Mouse (Mus musculus) intestine, embryonic 16.5 days (tissue): ENCODE results near the gene H2-DMa. TPM values are rescaled to one million over a fixed set of nuclear protein-coding genes. Genes with fewer than 3 reads are reported as not detected.

ENCODE experiments used
- ATAC-seq: fragments of 200-750 bp; cut with Nextera tagmentation; 2 replicates; pipeline ENCODE4 v1.8.0; 2017; ENCODE audit warnings: moderate TSS enrichment, moderate library complexity
- H3K27ac ChIP-seq: fragments of 300-500 bp; sonication (generic); 2 replicates; pipeline ENCODE4 v1.5.1; 2014; ENCODE audit warnings: mild to moderate bottlenecking, low read length
- H3K27me3 ChIP-seq: fragments of 300-500 bp; sonication (generic); replicated peaks from 2 replicates; pipeline ENCODE4 v1.6.1; 2014; ENCODE audit warnings: low read length, control low read depth, mixed read lengths; ENCODE audit not compliant: control insufficient read depth, insufficient read depth
- H3K36me3 ChIP-seq: fragments of 300-500 bp; sonication (generic); 2 replicates; pipeline ENCODE4 v1.6.1; 2014; ENCODE audit warnings: low read length, control low read depth; ENCODE audit not compliant: control insufficient read depth, insufficient read depth
- H3K4me1 ChIP-seq: fragments of 300-500 bp; sonication (generic); 2 replicates; pipeline ENCODE4 v1.6.1; 2014; ENCODE audit warnings: low read length, control low read depth, mixed read lengths; ENCODE audit not compliant: control insufficient read depth, insufficient read depth
- H3K4me2 ChIP-seq: fragments of 300-500 bp; sonication (generic); 2 replicates; pipeline ENCODE4 v1.6.1; 2014; ENCODE audit warnings: low read depth, low read length, control low read depth
- H3K4me3 ChIP-seq: fragments of 300-500 bp; sonication (generic); 2 replicates; pipeline ENCODE4 v1.5.1; 2014; ENCODE audit warnings: mild to moderate bottlenecking, low read length
- H3K9ac ChIP-seq: fragments of 300-500 bp; sonication (generic); 2 replicates; pipeline ENCODE4 v1.6.1; 2014; ENCODE audit warnings: low read depth, low read length
- H3K9me3 ChIP-seq: fragments of 300-500 bp; sonication (generic); 2 replicates; pipeline ENCODE4 v1.6.1; 2016; ENCODE audit warnings: low read length, control low read depth; ENCODE audit not compliant: control insufficient read depth
- WGBS: fragments of 180-500 bp; shearing (Covaris S2); extraction: QIAGEN DNeasy Blood & Tissue Kit; methylation state at CpG from one replicate; pipeline ENCODE4 v1.1.7; 2014; 5-methylcytosine and 5-hydroxymethylcytosine counted together
- polyA plus RNA-seq: library from polyadenylated mRNA; unstranded; fragments of >200 nt; fragmentation: Nextera tagmentation; extraction: Ambion mirVana; gene quantifications from 2 replicates; pipeline ENCODE4 v1.2.1, GENCODE M21; 2015

H2-DMa gene
- polyA plus RNA-seq, 1 experiment from 2014 or later, result 13.4 TPM

DNA sequence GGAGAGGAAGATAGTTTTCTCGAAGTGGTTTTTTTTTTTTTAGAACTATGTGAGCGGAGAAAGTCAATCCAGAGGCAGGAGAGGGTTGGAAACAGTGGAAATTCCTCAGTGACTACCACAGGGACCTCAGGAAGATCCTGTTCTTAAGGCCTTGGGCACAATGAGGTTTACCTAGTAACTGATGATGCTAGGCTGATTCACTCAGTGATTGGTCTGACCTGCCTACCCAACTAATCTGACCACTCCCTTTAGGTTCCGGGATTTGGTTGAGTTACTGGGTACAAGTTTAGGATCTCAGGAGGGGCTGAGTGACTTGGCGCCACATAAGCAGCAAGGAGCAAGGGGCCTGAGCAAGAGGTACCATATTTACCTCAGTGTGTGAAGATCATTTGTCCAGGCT lies 33.6 kb downstream of the H2-DMa start, which contains the start of gene H2-DMb1:
TSS of gene H2-DMb1 (plus strand) at position 150 of the 400 bp plus-strand sequence.
- no peak within 1 kb of the TSS for H3K4me2 ChIP-seq
- no peaks in the 10 kb centered on the region for H3K4me1 ChIP-seq
- H3K9me3 ChIP-seq, result no peaks in the 10 kb centered on the region
- H3K27ac ChIP-seq, result no peak within 1 kb of the TSS
- H3K4me3 ChIP-seq, result no peak within 1 kb of the TSS
- H3K36me3 ChIP-seq, result no peaks in the 10 kb centered on the region
- H3K9ac ChIP-seq, result no peak within 1 kb of the TSS
- 59% methylated on average over 4 of the region's 4 CpGs for WGBS
- ATAC-seq, result no peak
- H3K27me3 ChIP-seq, result no peaks in the 10 kb centered on the region

DNA sequence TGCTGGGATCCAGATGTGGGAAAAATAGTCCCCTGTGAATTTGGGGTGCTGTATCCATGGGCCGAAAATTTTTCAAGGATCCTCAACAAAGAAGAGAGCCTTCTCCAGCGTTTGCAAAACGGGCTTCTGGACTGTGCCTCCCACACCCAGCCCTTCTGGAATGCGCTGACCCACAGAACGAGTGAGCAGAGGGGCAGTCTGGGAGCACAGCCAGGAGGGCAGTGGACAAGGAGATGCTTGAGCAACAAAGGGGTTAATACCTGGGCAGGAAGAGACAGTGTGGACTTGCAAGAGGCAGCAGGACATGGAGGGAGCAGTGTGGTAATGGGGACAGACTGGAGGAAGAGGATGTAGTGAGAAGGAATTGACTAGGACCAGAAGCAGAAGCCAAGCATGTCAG lies 36.2 kb downstream of the H2-DMa start:
- Histone ChIP-seq H3K27ac (no peak overlapping the region), H3K36me3 (no peaks in the 10 kb centered on the region), H3K4me2 (no peak overlapping the region), H3K4me3 (no peak overlapping the region), H3K4me1 (no peaks in the 10 kb centered on the region), H3K27me3 (no peaks in the 10 kb centered on the region), H3K9ac (no peak overlapping the region), H3K9me3 (no peaks in the 10 kb centered on the region)
- 49% methylated on average over 5 of the region's 5 CpGs for WGBS
- no peak for ATAC-seq

DNA sequence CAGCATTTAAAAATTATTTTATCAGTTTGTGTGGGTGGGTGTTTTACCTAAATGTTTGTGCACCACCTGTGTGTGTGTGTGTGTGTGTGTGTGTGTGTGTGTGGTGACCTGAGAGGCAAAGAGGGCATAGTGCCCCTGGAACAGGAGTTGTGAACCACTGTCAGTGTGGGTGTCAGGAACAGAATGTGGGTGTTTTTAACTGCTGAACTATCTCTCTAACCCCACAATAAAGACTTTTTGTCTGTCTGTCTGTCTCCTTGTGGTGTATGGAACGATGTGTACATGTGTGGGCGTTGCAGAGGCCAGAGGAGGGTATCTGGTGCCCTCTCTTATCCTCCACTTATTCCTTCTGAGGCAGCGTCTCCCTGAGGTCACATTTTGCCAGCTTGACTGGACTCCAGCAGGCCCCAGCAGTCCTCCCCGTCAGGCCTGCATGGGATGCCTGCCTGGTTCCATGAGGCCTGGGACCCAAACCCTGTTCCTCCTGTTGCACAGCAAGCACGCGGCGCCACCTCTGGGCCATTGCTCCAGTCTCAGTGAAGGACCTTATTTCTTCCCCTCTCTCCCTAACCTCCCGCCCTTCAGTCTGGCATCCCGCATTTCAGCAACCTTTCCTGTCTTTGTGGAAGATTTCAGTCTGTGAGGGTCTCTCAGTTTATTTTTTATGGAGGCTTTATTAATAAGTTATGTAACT lies 45.0 kb downstream of the H2-DMa start:
- Histone ChIP-seq H3K4me2 (no peak overlapping the region), H3K9me3 (peaks cover 4% of the 10 kb centered on the region; the same call in 1 of the 2 replicates), H3K4me1 (no peaks in the 10 kb centered on the region), H3K9ac (no peak overlapping the region), H3K36me3 (no peaks in the 10 kb centered on the region), H3K27me3 (no peaks in the 10 kb centered on the region), H3K4me3 (no peak overlapping the region), H3K27ac (no peak overlapping the region)
- 37% methylated on average over 9 of the region's 9 CpGs for WGBS
- no peak for ATAC-seq

DNA sequence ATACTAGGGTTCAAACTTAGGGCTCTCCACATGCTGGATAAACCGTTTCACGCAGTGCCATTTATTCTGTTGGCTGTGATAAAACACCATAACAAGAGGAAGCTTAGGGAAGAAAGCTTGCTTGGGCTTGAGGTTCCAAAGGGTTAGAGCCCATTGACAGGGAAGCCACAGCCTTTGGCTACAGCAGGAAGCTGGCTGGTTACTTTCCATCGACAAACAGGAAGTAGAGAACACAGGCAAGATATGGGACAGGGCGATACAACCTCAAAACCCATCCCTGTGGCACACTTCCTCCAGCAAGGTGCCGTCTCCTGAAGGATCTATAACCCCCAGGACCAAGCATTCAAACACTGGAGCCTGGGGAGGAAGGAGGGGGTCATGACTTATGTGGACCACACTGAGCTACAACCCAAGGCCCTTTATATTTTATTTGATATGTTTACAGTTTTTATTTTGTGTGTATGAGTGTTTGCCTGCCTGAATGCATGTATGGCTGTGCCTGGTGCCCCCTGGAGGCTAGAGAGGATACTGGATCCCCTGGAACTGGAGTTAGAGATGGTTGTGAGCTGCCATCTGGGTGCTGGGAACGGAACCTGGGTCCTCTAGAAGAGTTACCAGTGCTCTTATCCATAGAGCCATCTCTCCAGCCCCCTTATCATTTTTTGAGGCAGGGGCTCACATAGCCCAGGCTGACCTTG lies 45.8 kb downstream of the H2-DMa start:
- no peak for ATAC-seq
- H3K9ac ChIP-seq, result no peak overlapping the region
- H3K4me3 ChIP-seq, result no peak overlapping the region
- H3K4me1 ChIP-seq, result no peaks in the 10 kb centered on the region
- no peak overlapping the region for H3K4me2 ChIP-seq
- H3K27me3 ChIP-seq, result no peaks in the 10 kb centered on the region
- no peaks in the 10 kb centered on the region for H3K36me3 ChIP-seq
- WGBS, result 80% methylated on average over 6 of the region's 6 CpGs
- H3K9me3 ChIP-seq, result peaks cover 4% of the 10 kb centered on the region; the same call in 1 of the 2 replicates
- no peak overlapping the region for H3K27ac ChIP-seq

DNA sequence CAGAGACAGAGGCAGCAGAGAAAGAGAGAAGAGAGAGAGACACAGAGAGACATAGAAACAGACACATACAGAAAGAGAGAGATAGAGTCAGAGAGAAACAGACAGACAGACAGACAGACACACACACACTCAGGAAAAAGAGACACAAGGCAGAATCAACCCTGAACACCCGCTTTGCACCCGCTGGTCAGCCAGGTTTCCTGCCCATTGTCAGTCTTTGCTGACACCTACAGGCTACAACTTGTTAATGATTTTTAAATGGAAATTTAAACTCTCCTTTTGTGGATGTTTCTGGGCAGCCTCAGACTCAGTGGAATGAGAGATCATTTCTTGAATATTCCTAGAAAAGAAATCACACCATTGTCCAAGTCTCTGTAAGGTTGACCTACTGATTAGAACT lies 49.9 kb downstream of the H2-DMa start:
- WGBS, result 0% methylated on average over 2 of the region's 2 CpGs
- no peak for ATAC-seq
- Histone ChIP-seq H3K4me1 (no peaks in the 10 kb centered on the region), H3K4me3 (no peak overlapping the region), H3K9me3 (peaks cover 10% of the 10 kb centered on the region), H3K36me3 (no peaks in the 10 kb centered on the region), H3K27me3 (no peaks in the 10 kb centered on the region), H3K9ac (no peak overlapping the region), H3K27ac (no peak overlapping the region), H3K4me2 (no peak overlapping the region)

DNA sequence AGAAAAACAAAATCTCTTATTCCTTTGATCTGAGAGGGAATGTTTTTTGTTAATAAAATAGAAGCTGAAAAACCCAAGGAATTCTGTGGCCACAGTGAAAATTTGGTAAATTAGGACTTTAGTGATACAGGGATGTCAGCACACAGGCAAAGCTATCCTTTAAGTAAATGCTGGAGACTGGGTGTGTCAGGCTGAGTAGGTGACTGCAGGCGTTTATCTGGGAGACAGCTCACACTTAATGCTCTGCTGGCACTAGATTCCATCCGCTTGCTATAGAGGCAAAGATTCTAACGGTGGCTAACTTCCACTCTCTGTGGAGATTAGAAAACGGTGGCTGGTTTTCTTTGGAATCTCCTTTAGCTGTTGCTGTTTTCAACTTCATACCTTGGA lies 51.1 kb downstream of the H2-DMa start:
- H3K4me2 ChIP-seq, result no peak overlapping the region
- no peak overlapping the region for H3K9ac ChIP-seq
- no peaks in the 10 kb centered on the region for H3K27me3 ChIP-seq
- peaks cover 8% of the 10 kb centered on the region for H3K9me3 ChIP-seq
- 23% methylated on average over 4 of the region's 4 CpGs for WGBS
- no peaks in the 10 kb centered on the region for H3K4me1 ChIP-seq
- ATAC-seq, result no peak
- H3K36me3 ChIP-seq, result no peaks in the 10 kb centered on the region
- H3K27ac ChIP-seq, result no peak overlapping the region
- no peak overlapping the region for H3K4me3 ChIP-seq

DNA sequence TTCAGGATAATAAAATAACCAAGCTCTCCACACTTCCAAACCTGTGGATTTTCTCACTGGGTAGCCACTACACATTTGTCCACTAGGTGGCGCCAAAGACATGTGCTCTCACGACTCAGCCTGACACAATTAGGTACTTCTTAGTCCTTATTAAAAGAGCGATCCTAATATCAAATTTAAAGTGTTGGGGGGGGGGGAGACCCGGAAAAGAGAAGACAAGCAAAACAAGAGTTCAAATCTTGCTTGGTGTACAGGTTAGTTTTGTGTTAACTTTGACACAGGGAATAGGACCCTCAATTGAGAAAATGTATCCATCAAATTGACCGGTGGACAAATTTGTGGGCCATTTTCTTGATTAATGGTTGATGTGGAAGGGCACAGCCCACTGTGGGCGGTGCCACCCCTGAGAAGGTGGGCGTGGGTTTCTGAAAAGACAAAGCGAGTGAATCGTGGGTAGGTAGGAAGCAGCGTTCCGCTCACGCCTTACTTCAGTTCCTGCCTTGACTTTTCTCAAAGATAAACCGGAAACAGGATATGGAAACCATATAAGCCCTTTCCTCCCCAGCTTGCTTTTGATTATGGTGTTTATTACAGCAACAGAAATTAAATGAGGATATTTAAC lies 51.6 kb downstream of the H2-DMa start:
- Histone ChIP-seq H3K4me2 (no peak overlapping the region), H3K9me3 (peaks cover 6% of the 10 kb centered on the region), H3K27me3 (no peaks in the 10 kb centered on the region), H3K27ac (no peak overlapping the region), H3K4me1 (no peaks in the 10 kb centered on the region), H3K9ac (no peak overlapping the region), H3K4me3 (no peak overlapping the region), H3K36me3 (no peaks in the 10 kb centered on the region)
- WGBS, result 45% methylated on average over 13 of the region's 13 CpGs
- no peak for ATAC-seq

DNA sequence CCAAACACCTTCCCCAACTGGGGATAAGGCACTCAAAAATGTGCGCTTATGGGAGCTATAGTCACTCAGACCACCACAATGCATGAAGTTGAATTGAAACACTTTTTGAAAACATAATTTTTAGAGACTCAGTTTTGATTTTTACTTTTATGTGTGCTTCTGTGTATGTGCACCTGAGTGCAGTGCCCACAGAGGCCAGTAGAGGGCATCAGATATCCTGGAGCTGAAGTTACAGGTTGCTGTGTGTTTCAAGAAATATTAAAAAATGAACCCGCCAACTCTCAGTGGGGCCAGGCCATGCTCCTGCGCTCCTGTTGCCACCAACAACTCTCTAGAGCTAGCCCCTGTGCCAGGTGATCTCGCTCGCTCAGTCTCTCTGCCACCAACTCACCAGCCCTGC lies 53.2 kb downstream of the H2-DMa start:
- no peak overlapping the region for H3K4me3 ChIP-seq
- no peak overlapping the region for H3K4me2 ChIP-seq

DNA sequence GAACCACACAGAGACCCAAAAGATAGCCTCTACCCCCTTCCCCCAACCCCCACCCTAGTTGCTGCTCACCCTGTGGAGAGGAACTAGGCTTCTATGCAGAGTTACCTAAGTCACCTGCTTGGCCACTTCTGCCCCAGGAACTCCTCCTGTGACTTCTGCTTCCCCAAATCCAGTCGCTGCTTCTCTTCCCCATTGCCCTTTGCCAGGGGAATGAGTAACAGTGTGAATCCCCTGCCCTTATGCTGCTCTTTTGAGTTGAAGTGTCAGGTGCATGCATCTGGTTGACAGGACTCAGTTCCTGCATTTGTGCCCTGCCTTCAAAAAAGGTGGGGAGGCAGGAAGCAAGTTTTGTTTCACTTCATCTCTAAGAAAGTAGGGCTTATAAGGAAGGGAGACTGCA lies 54.7 kb downstream of the H2-DMa start:
- H3K9me3 ChIP-seq, result peaks cover 16% of the 10 kb centered on the region
- no peaks in the 10 kb centered on the region for H3K36me3 ChIP-seq
- H3K4me3 ChIP-seq, result no peak overlapping the region
- no peak overlapping the region for H3K27ac ChIP-seq
- H3K9ac ChIP-seq, result no peak overlapping the region
- no peaks in the 10 kb centered on the region for H3K4me1 ChIP-seq
- no peak for ATAC-seq
- H3K4me2 ChIP-seq, result no peak overlapping the region
- H3K27me3 ChIP-seq, result no peaks in the 10 kb centered on the region
- WGBS, result 48% methylated on average over 1 of the region's 1 CpGs

More for the DNA sequence above, 53.2 kb downstream of the H2-DMa start:
- no peak overlapping the region for H3K9ac ChIP-seq
- no peak overlapping the region for H3K27ac ChIP-seq
- 96% methylated on average over 5 of the region's 5 CpGs for WGBS
- H3K27me3 ChIP-seq, result no peaks in the 10 kb centered on the region
- peaks cover 16% of the 10 kb centered on the region for H3K9me3 ChIP-seq
- no peak for ATAC-seq
- H3K4me1 ChIP-seq, result no peaks in the 10 kb centered on the region
- no peaks in the 10 kb centered on the region for H3K36me3 ChIP-seq
